12 mouse cellular contexts compared by ENCODE assay signal in the genomic region with DNA sequence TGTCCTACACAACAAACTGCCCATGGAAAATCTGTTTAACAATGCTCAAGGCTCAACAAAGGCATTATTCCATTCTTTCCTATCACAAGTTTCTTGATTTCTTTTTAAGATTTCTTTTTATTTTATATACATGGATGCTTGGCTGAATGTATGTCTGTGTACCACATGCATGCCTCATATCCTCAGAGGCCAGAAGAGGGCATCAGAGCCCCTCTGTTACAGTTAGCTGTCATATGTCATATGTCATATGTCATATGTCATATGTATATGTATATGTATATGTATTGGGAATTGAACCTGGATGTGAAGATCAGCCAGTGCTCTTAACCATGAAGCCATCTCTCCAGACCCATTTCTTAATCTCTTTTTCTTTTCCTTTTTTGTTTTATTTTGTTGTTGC. TPM values are rescaled to one million over a fixed set of nuclear protein-coding genes. Genes with fewer than 3 reads are reported as not detected.
A peak's percentile ranks its signal among the peaks of the same experiment; 100 is the strongest.
DNase-seq lines count a peak whose midpoint lies in the region; ATAC-seq and TF ChIP-seq lines count a peak whose summit lies in the region.
"Had no signal": no experiment of that assay in that cellular context is flagged by ENCODE, and none has a peak within 500 bp of the region (broad histone marks: within the 10 kb centered on the region; RNA-seq: fewer than 3 reads in every experiment).

No protein-coding gene starts in this region.

- no peaks in the 10 kb centered on the region for H3K9me3 ChIP-seq in forebrain, postnatal 0 days (ENCODE audit: low read length)
- H3K9me3 ChIP-seq in forebrain, embryonic 15.5 days = no peaks in the 10 kb centered on the region
- H3K9me3 ChIP-seq in lung, postnatal 0 days (ENCODE audit: low read length) = no peaks in the 10 kb centered on the region
- H3K9me3 ChIP-seq: lung, embryonic 15.5 days had no signal

- no peak for DNase-seq in forebrain, postnatal 0 days
- DNase-seq in lung, postnatal 0 days (ENCODE audit: low spot score) = no peak
- DNase-seq in lung, adult 18-20 months = no peak
- peak; percentile 70 for DNase-seq in naive thymus-derived CD4-positive, alpha-beta T cell, adult 2 months (ENCODE audit: low read depth)
- no peak for DNase-seq in left cerebral cortex, adult 8-10 months (ENCODE audit: low spot score in 2 of 2)
- DNase-seq in heart, adult 8-10 months (ENCODE audit: low spot score) = no peak
- DNase-seq: cerebellum, postnatal 10 days; gastrocnemius, postnatal 10 days; heart, postnatal 36 days had no signal

- no peak overlapping the region for H3K27ac ChIP-seq in forebrain, postnatal 0 days (ENCODE audit: low read depth, low read length)
- H3K27ac ChIP-seq in forebrain, embryonic 15.5 days (replicated peaks) = no peak overlapping the region
- H3K27ac ChIP-seq in lung, postnatal 0 days (ENCODE audit: low read length) = no peak overlapping the region
- H3K27ac ChIP-seq: lung, embryonic 15.5 days had no signal

- H3K9ac ChIP-seq in forebrain, postnatal 0 days = no peak overlapping the region
- no peak overlapping the region for H3K9ac ChIP-seq in forebrain, embryonic 15.5 days (replicated peaks)
- no peak overlapping the region for H3K9ac ChIP-seq in lung, postnatal 0 days (replicated peaks; ENCODE audit: low read depth)
- H3K9ac ChIP-seq: lung, embryonic 15.5 days had no signal

- peak; percentile 54 for TF ChIP-seq CTCF in forebrain, postnatal 0 days (IDR thresholded peaks at IDR 0.05; ENCODE audit: low read depth)
- peak; percentile 64 for TF ChIP-seq CTCF in lung, postnatal 0 days (IDR thresholded peaks at IDR 0.05)

- no peak for TF ChIP-seq EP300 in lung, postnatal 0 days (IDR thresholded peaks at IDR 0.05)

- no peak for ATAC-seq in forebrain, postnatal 0 days
- ATAC-seq in forebrain, embryonic 15.5 days (replicated peaks) = no peak
- no peak for ATAC-seq in lung, postnatal 0 days
- peak; percentile 48 for ATAC-seq in CD4-positive, CD25-positive, alpha-beta regulatory T cell, adult 4 months

- no peak overlapping the region for H3K4me3 ChIP-seq in forebrain, postnatal 0 days (ENCODE audit: low read depth, low read length)
- H3K4me3 ChIP-seq in forebrain, embryonic 15.5 days = no peak overlapping the region
- H3K4me3 ChIP-seq in lung, postnatal 0 days (ENCODE audit: low read depth, low read length) = no peak overlapping the region
- H3K4me3 ChIP-seq: lung, embryonic 15.5 days had no signal

- peaks cover 17% of the 10 kb centered on the region for H3K36me3 ChIP-seq in forebrain, postnatal 0 days (ENCODE audit: insufficient read depth)
- peaks cover 32% of the 10 kb centered on the region for H3K36me3 ChIP-seq in forebrain, embryonic 15.5 days
- H3K36me3 ChIP-seq in lung, postnatal 0 days (ENCODE audit: insufficient read depth, low read length) = peaks cover 10% of the 10 kb centered on the region; the same call in 1 of the 2 replicates

- H3K4me1 ChIP-seq in forebrain, postnatal 0 days (ENCODE audit: insufficient read depth) = peaks cover 13% of the 10 kb centered on the region; the same call in 1 of the 2 replicates
- peaks cover 33% of the 10 kb centered on the region for H3K4me1 ChIP-seq in forebrain, embryonic 15.5 days
- H3K4me1 ChIP-seq in lung, postnatal 0 days (ENCODE audit: insufficient read depth, low read depth, low read length) = peaks cover 9% of the 10 kb centered on the region; the same call in 1 of the 2 replicates

- H3K4me2 ChIP-seq in forebrain, postnatal 0 days (ENCODE audit: low read depth) = no peak overlapping the region
- no peak overlapping the region for H3K4me2 ChIP-seq in forebrain, embryonic 15.5 days (replicated peaks)
- no peak overlapping the region for H3K4me2 ChIP-seq in lung, postnatal 0 days (replicated peaks; ENCODE audit: low read depth, low read length)
- H3K4me2 ChIP-seq: lung, embryonic 15.5 days had no signal

- H3K27me3 ChIP-seq in forebrain, postnatal 0 days (ENCODE audit: insufficient read depth, low read length) = no peaks in the 10 kb centered on the region
- H3K27me3 ChIP-seq in forebrain, embryonic 15.5 days = no peaks in the 10 kb centered on the region
- H3K27me3 ChIP-seq in lung, postnatal 0 days (replicated peaks; ENCODE audit: insufficient read depth, low read length) = no peaks in the 10 kb centered on the region
- H3K27me3 ChIP-seq: lung, embryonic 15.5 days had no signal

RNA-seq across cellular contexts. Expression of a gene that starts 4.9 kb away (rescaled TPM):
- 24.6 and 42.4 TPM in 2 replicates for total RNA-seq in forebrain, postnatal 0 days (2014; rRNA removed)
- 7.4 and 8.8 TPM in 2 replicates for polyA plus RNA-seq in forebrain, postnatal 0 days (2015; fragmentation: Nextera tagmentation; extraction: Ambion mirVana)
- polyA plus RNA-seq in forebrain, embryonic 15.5 days (2015; fragmentation: Nextera tagmentation; extraction: Ambion mirVana) = 17.5 and 17.7 TPM in 2 replicates
- 5.6 and 6.2 TPM in 2 replicates for polyA plus RNA-seq in lung, postnatal 0 days (2015; fragmentation: Nextera tagmentation; extraction: Ambion mirVana)
- polyA plus RNA-seq in CD4-positive, CD25-positive, alpha-beta regulatory T cell, adult 4 months (2017; shearing (Covaris generic)) = 10 to 100 TPM; 16.0 to 17.5 TPM
- 10 to 100 TPM; 27.2 to 30.8 (median 28.6) TPM for total RNA-seq in left cerebral cortex, adult 8-10 months (2022)
- total RNA-seq in heart, adult 8-10 months (2022) = 10 to 100 TPM in 1 of 4 experiments, 1 to 10 TPM in 3; 8.2 to 11.6 (median 9.0) TPM

RNA-seq across cellular contexts. Expression of a gene that starts 10.5 kb away (rescaled TPM):
- total RNA-seq in forebrain, postnatal 0 days (2014; rRNA removed) = 33.1 and 44.3 TPM in 2 replicates
- polyA plus RNA-seq in forebrain, postnatal 0 days (2015; fragmentation: Nextera tagmentation; extraction: Ambion mirVana) = 27.9 and 30.1 TPM in 2 replicates
- polyA plus RNA-seq in forebrain, embryonic 15.5 days (2015; fragmentation: Nextera tagmentation; extraction: Ambion mirVana) = 31.5 and 38.6 TPM in 2 replicates
- 14.8 and 15.1 TPM in 2 replicates for polyA plus RNA-seq in lung, postnatal 0 days (2015; fragmentation: Nextera tagmentation; extraction: Ambion mirVana)
- polyA plus RNA-seq in CD4-positive, CD25-positive, alpha-beta regulatory T cell, adult 4 months (2017; shearing (Covaris generic)) = 10 to 100 TPM; 34.9 to 63.5 TPM
- 10 to 100 TPM; 12.5 to 17.1 (median 14.2) TPM for total RNA-seq in left cerebral cortex, adult 8-10 months (2022)
- 1 to 10 TPM; 5.8 to 9.5 (median 6.9) TPM for total RNA-seq in heart, adult 8-10 months (2022)

RNA-seq across cellular contexts. Expression of a gene that starts 22.5 kb away (rescaled TPM):
- total RNA-seq in forebrain, postnatal 0 days (2014; rRNA removed) = 1.8 and 3.4 TPM in 2 replicates
- 2.0 and 2.8 TPM in 2 replicates for polyA plus RNA-seq in forebrain, postnatal 0 days (2015; fragmentation: Nextera tagmentation; extraction: Ambion mirVana)
- polyA plus RNA-seq in forebrain, embryonic 15.5 days (2015; fragmentation: Nextera tagmentation; extraction: Ambion mirVana) = 5.5 and 5.8 TPM in 2 replicates
- polyA plus RNA-seq in lung, postnatal 0 days (2015; fragmentation: Nextera tagmentation; extraction: Ambion mirVana) = 13.0 and 14.4 TPM in 2 replicates
- 1 to 10 TPM; 5.2 to 5.6 TPM for polyA plus RNA-seq in CD4-positive, CD25-positive, alpha-beta regulatory T cell, adult 4 months (2017; shearing (Covaris generic))
- total RNA-seq in left cerebral cortex, adult 8-10 months (2022) = 10 to 100 TPM in 2 of 4 experiments, 1 to 10 TPM in 2; 9.5 to 10.6 (median 10.1) TPM
- 10 to 100 TPM; 21.1 to 31.4 (median 28.0) TPM for total RNA-seq in heart, adult 8-10 months (2022)

RNA-seq across cellular contexts. Expression of a gene that starts 29.1 kb away (rescaled TPM):
- total RNA-seq in forebrain, postnatal 0 days (2014; rRNA removed) = 45.9 and 47.9 TPM in 2 replicates
- polyA plus RNA-seq in forebrain, postnatal 0 days (2015; fragmentation: Nextera tagmentation; extraction: Ambion mirVana) = 19.6 and 20.7 TPM in 2 replicates
- 25.0 and 26.0 TPM in 2 replicates for polyA plus RNA-seq in forebrain, embryonic 15.5 days (2015; fragmentation: Nextera tagmentation; extraction: Ambion mirVana)
- 13.9 and 16.0 TPM in 2 replicates for polyA plus RNA-seq in lung, postnatal 0 days (2015; fragmentation: Nextera tagmentation; extraction: Ambion mirVana)
- polyA plus RNA-seq in CD4-positive, CD25-positive, alpha-beta regulatory T cell, adult 4 months (2017; shearing (Covaris generic)) = 10 to 100 TPM in 1 of 2 experiments, 1 to 10 TPM in 1; 8.8 to 14.0 TPM
- 10 to 100 TPM; 22.7 to 27.6 (median 24.7) TPM for total RNA-seq in left cerebral cortex, adult 8-10 months (2022)
- total RNA-seq in heart, adult 8-10 months (2022) = 10 to 100 TPM; 15.0 to 16.6 (median 15.8) TPM

RNA-seq across cellular contexts. Expression of a gene that starts 31.4 kb away (rescaled TPM):
- total RNA-seq in forebrain, postnatal 0 days (2014; rRNA removed) = 35.2 and 35.8 TPM in 2 replicates
- 16.2 and 21.3 TPM in 2 replicates for polyA plus RNA-seq in forebrain, postnatal 0 days (2015; fragmentation: Nextera tagmentation; extraction: Ambion mirVana)
- polyA plus RNA-seq in forebrain, embryonic 15.5 days (2015; fragmentation: Nextera tagmentation; extraction: Ambion mirVana) = 42.8 and 42.9 TPM in 2 replicates
- 7.4 and 8.5 TPM in 2 replicates for polyA plus RNA-seq in lung, postnatal 0 days (2015; fragmentation: Nextera tagmentation; extraction: Ambion mirVana)
- polyA plus RNA-seq in CD4-positive, CD25-positive, alpha-beta regulatory T cell, adult 4 months (2017; shearing (Covaris generic)) = 10 to 100 TPM; 21.7 to 39.5 TPM
- total RNA-seq in left cerebral cortex, adult 8-10 months (2022) = 10 to 100 TPM; 35.8 to 40.9 (median 39.4) TPM
- 1 to 10 TPM; 1.1 to 2.8 (median 2.7) TPM for total RNA-seq in heart, adult 8-10 months (2022)
